Mouse (Mus musculus) liver, embryonic 12.5 days (tissue): Measurements from ENCODE around the gene Ccm2. TPM values are rescaled to one million over a fixed set of nuclear protein-coding genes. Genes with fewer than 3 reads are reported as not detected.

Experiments
- polyA plus RNA-seq: library from polyadenylated mRNA; unstranded; fragments of >200 nt; fragmentation: Nextera tagmentation; extraction: Ambion mirVana; gene quantifications from 2 replicates; pipeline ENCODE4 v1.2.1, GENCODE M21; 2016

The Ccm2 gene
- polyA plus RNA-seq, 1 experiment from 2014 or later = 60.0 TPM

Other genes with a start within 250 kb of the Ccm2 start
- 5.6 and 6.7 TPM in 2 replicates for gene Zmiz2, start 157.8 kb upstream of the Ccm2 start, polyA plus RNA-seq
- gene Ppia, start 131.4 kb upstream of the Ccm2 start, polyA plus RNA-seq = 3,798 and 3,900 TPM in 2 replicates
- gene H2afv, start 102.4 kb upstream of the Ccm2 start, polyA plus RNA-seq = 121 and 125 TPM in 2 replicates
- gene Purb, start 71.0 kb upstream of the Ccm2 start, polyA plus RNA-seq = 11.2 and 11.6 TPM in 2 replicates
- gene Myo1g, start 25.9 kb upstream of the Ccm2 start, polyA plus RNA-seq = 5.8 and 6.2 TPM in 2 replicates
- 6.4 and 7.5 TPM in 2 replicates for gene Nacad, start 59.2 kb downstream of the Ccm2 start, polyA plus RNA-seq
- gene Tbrg4, start 79.2 kb downstream of the Ccm2 start, polyA plus RNA-seq = 69.3 TPM in 2 replicates
- not detected in 2 replicates for gene Wap, start 91.8 kb downstream of the Ccm2 start, polyA plus RNA-seq
- 0.23 and 0.49 TPM in 2 replicates for gene Ramp3, start 111.6 kb downstream of the Ccm2 start, polyA plus RNA-seq